In genomic region chr17:35667334-35668065, GRCm38 (mm10) we compare ENCODE assay signal across 8 mouse cellular contexts. TPM values are rescaled to one million over a fixed set of nuclear protein-coding genes. Genes with fewer than 3 reads are reported as not detected.
DNase-seq lines count a peak whose midpoint lies in the region; ATAC-seq and TF ChIP-seq lines count a peak whose summit lies in the region.

Gene Vars2 (minus strand): TSS chr17:35667592.

- peak; percentile 97 for DNase-seq in gastrocnemius, postnatal 10 days
- DNase-seq in induced T-regulatory cell, adult 2 months (ENCODE audit: low read depth): peak; percentile 98
- peak; percentile 90 to 97 for DNase-seq in left cerebral cortex, adult 9 months (ENCODE audit: low spot score in 2 of 2)
- DNase-seq in right cerebral cortex, postnatal 14 days: peak; percentile 97
- peak; percentile 96 for DNase-seq in urinary bladder, postnatal 36 days (ENCODE audit: low spot score in 2 of 2)

- peak; percentile 89 for TF ChIP-seq POLR2A in cortical plate, adult 2 months (IDR thresholded peaks at IDR 0.05; ENCODE audit: extremely low read depth, insufficient read depth, low read length)

- peak; percentile 86 for ATAC-seq in activated CD4-positive, CD25-positive, alpha-beta regulatory T cell, adult 4 months
- ATAC-seq in megakaryocyte progenitor cell, adult 5-6 weeks (replicated peaks; ENCODE audit: poor library complexity): peak; percentile 77

- no peaks in the 10 kb centered on the region for H3K4me1 ChIP-seq in cortical plate, adult 2 months (ENCODE audit: control insufficient read depth, insufficient read depth, low read length)

- TF ChIP-seq CTCF in cortical plate, adult 2 months (IDR thresholded peaks at IDR 0.05; ENCODE audit: extremely low read depth, insufficient read depth, low read length): no peak

- peak within 1 kb of the TSS; percentile 54 for H3K27ac ChIP-seq in cortical plate, adult 2 months (ENCODE audit: insufficient read depth, low read length)

- H3K4me3 ChIP-seq in cortical plate, adult 2 months (ENCODE audit: insufficient read depth, low read length): peak within 1 kb of the TSS; percentile 73

RNA-seq across cellular contexts. Expression of gene Vars2, which starts in this region (rescaled TPM):
- 10 to 100 TPM in 1 of 2 experiments, 1 to 10 TPM in 1; 9.3 to 11.8 TPM for polyA plus RNA-seq in activated CD4-positive, CD25-positive, alpha-beta regulatory T cell, adult 4 months (2017; shearing (Covaris generic))
- 34.5 and 38.9 TPM in 2 replicates for polyA plus RNA-seq in cortical plate, adult 2 months (2012; rRNA removed)
- total RNA-seq in gastrocnemius, postnatal 10 days (2021): 10 to 100 TPM; 17.0 to 24.0 TPM
- 5.7 and 11.4 TPM in 2 replicates for total RNA-seq in megakaryocyte progenitor cell, adult 5-6 weeks (2015)
- total RNA-seq in megakaryocyte progenitor cell, adult 5-6 weeks (2017): 12.7 and 14.9 TPM in 2 replicates

Comparison
In these comparisons a context has a peak if more than half of its experiments do, and no peak if none do; other contexts are left out.
1. Peak in every context shown above with its lines: DNase-seq, ATAC-seq, H3K4me3 ChIP-seq and H3K27ac ChIP-seq.